Mouse (Mus musculus) thymus, postnatal 10 days (tissue): ENCODE measurements around the gene Scnn1b.
A peak's percentile ranks its signal among the peaks of the same experiment; 100 is the strongest.

Experiments used
- DNase-seq, 2 experiments: peaks; one replicate each; pipeline ENCODE4 v3.0.0; 2021; ENCODE audit warnings: low spot score in 2 of 2

The Scnn1b gene

DNA sequence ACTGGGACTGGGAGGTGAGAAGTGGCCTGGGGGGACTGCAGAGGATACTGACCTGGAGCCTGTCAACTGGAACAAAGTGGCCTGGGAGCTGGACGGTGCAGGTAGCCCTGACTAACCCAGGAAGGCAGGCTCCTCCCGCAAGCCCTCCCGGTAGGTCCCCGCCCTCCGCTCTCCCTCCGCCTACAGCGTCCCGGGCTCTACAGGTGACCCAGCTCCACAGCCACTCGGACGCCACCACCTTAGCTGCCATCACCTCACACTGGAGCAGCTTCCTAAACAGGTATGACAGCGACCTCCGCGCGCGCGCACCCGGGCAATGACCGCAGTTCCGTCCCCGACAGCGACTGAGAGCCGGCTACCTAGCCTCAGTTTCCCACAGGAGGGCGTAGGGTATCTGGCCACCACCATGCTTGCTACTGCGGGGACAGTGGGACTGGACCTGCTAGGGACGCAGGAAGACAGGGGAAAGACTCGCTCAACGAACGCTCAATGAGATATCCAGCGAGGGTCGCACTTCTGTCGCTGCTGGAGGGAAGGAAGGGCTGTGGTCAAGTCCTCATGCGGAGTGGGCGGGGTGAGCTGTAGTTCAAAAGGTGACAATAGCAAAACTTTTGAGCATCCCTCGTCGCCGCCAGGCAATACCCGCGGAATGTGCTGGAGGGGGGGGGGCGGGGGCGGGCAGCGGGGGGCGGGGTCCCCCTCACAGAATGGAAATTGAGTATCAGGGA lies at the start of gene Scnn1b:
Gene Scnn1b (plus strand): TSS at position 181 of the 728 bp plus-strand sequence.
- DNase-seq, result no peak

DNA sequence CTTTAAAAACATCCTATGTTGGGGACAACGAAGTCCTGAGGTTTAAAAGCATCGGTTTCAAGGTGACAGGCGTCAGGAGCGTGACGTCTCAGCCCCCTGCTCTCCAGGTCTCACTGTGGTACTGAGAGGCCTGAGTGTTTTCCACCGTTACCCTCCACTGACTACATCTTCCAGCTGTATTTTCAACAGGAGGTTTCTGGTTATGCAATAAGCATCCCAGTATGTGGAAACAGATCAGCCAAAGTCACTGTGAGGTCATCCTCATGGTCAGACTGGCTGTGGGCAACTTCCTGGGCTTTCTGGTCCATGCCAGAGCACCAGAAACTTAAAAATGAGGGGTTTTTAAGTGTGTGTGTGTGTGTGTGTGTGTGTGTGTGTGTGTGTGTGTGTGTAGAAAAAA lies 43.2 kb upstream of the Scnn1b start:
- DNase-seq, result no peak

DNA sequence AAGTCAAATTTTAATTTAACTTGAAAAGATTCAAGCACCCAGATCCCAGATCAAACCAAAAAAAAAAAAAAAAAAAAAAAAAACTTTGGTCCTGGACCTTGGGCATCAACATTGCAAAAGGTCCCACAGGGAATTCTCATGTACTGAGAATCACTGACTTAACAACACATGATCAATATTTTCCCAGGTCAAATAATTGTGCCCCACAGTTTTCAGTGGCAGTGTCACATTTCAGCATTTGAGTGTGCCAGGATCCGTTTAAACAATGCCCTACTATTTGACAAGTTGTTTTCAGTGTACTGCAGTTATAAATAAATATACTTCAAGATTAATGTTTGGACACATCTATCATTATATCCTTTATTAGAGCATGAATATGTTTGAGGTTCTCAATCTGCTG lies 36.4 kb upstream of the Scnn1b start:
- DNase-seq, result no peak

DNA sequence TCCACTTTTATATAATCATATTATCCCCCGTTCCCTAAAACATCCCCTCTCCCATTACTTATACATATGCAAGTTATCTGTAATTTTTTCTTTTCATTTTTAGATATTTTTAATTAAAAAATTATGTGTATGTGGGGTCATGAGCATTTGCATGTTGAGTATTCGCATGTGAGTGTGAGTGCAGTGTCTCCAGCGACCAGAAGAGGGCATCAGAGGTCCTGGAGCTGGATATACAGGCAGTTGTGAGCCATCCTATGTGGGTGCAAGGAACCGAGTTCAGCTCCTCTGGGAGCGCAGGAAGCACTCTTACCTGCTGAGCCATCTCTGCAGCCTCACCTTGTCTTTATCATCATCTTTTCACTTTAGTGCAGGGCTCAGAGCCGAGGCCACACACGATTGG lies 29.4 kb upstream of the Scnn1b start:
- no peak for DNase-seq

DNA sequence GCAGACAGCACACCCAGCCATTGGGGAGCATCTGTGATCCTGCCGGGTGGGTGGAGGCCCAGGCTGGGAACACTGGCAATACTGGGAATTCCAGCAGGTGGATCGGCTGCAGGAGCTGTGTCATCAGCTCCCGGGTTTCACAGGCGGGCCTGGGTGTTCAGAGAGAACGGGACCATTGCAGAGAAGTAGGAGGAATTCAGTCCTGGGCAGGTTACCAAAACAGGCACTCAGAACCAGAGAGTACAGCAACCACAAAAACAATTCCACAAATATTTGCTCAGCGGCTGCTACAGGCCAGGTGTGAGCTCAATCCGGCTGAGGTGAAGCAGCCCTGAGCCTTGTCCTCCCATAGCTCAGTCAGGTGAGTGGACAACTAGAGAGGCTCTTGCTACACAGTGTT lies 28.0 kb upstream of the Scnn1b start:
- no peak for DNase-seq

DNA sequence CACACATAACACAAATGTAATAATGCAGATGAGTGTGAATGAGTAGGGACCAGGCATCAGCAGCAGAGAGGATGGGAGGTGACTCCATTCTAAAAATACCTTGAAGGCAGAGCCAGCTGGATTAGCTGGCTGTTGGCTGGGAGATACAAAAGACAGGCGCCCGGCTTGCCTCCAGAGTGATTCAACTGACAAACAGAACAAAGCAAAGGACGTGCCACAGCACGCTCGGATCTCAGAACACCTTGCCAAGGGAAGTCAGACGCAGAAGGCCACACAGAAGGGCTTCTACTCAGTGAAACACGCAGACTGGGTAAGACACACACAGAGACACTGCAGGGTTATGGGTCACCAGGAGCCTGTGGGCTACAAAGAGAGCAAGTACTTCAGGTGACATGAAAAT lies 24.0 kb upstream of the Scnn1b start:
- no peak for DNase-seq

DNA sequence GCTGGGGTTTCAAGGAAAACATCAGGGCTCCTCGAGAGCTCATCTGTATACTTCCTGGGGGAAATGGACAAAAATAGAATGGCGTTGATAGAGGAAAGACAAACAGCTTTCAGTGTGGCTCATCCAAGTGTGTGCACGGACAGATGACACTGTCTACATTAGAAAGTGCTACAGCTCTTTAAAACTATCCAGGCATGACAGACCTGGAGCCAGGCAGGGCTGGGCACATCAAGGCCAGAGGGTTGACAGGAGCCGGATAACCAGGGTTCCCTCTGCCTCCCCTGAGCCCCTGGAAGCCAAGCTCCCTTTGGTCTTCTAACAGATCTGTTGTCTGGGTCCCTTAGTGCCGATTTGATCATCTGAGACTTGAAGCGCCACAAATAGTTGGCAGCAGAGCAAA lies 22.6 kb upstream of the Scnn1b start:
- DNase-seq, result no peak

DNA sequence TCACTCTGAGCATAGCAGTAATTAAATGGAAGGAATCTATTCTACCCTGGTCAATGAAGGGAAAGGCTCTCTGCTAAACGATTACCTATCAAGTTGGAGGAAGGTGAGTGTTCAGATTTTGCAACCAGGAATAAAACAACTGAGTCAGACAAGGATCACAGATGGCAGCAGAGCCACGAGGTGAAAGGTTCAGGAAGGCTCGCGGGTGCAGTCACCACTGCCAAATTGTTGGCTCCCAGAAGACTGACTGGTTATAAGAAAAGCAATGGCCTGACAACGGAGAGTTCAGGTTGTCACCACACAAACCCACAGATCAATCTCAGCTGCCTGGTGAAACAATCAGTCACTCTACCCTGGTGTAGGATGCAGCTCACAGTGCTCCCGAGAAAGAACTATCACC lies 18.9 kb upstream of the Scnn1b start:
- no peak for DNase-seq

DNA sequence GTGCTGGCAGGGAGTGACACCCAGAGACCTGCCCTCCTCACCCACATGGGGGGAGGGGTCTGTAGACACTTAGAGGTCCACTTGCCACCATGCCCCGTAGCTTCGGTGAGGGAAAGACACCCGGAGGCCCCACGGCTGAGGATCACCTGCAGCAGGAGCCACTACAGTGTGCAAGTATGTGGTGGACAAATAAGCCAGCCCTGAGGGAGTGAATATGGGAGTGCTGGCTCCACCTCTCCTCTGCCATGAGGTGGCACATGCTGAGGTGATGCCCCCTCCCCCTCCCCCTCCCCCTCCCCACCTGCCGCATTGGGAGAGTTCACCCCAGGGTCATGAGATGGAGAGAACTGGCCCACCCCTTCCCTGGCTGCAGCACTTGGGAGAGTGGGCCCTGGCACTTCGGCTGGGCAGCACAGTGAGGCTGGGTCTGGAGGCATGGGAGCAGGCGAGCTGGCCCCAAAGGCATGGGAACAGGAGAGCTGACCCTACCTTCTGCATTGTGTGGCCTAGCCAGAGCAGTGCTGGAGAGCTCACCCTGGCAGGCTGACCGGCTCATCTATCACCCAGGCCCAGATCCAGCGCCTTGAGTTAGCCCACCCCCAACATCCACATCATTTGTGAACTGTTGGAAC lies 16.2 kb upstream of the Scnn1b start:
- no peak for DNase-seq

DNA sequence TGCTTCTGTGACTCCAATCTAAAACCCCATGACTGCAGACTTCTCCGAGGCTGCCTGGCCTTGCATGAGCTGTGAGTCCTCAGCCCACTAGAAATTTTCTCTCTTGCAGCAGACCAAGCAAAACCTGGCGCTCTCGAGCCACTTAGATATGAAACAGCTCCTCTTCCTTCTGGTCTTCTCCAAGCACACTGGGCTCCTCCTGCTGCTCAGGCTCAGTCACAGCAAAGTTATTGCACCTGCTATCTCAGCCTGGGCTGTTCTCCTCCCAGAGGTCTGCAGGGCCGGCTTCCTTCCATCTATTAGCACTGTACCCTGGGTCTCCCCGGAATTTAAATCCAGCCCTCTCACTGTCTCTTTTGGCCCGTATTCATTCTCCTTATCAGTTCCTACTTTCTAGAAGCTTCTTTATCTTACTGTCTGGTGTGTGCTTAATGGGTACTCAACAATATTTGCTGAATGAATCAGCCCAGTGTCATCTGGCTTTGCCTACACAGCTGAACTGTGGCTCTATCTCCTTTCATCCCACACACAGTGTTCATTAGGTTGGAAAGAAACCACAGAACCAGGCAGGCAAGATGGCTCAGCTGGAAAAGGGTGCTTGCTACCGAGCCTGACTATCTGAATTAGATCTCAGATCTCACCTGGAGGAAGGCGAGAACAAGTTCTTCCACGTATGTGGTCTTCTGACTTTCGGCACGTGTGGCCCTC lies 7.5 kb upstream of the Scnn1b start:
- no peak for DNase-seq

DNA sequence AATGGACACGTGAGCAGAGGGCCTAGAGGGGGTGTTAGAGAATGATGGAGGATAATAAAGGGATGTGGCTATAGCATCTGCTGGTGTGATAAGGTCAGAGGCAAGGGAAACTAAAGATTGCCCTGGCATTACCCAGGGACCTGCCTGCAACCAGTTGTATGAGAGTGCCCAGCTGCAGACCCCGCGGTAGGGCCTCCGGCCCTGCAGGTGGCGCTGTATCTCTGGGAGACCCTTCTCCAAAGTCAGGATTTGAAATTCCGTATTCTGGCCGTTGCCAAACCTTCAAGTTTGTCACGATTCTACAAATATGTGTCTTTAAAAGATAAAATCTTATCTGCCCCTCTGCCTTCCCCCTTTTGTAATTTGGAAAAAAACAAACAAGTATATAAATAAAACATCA lies 5.9 kb upstream of the Scnn1b start:
- DNase-seq, result no peak

DNA sequence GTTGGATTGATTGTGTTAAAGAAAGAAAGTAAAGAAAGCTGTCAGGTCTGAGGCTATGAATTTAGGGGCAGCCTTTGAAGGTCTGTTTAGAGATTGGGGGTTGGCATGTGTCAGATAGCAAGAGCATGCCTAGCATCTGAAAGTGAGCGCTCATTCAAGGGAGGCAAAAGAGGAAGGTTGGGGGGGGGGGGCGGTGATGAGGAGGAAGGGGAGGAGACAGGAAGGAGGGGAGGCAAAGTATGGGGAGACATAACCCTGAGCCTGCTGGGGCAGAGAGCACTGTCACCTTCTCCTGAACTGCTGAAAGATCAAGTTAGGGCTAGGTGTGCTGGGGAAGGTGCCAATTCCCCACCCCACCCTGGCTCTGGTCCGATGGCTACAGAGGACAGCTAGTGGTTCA lies 6.8 kb downstream of the Scnn1b start:
- DNase-seq, result no peak

DNA sequence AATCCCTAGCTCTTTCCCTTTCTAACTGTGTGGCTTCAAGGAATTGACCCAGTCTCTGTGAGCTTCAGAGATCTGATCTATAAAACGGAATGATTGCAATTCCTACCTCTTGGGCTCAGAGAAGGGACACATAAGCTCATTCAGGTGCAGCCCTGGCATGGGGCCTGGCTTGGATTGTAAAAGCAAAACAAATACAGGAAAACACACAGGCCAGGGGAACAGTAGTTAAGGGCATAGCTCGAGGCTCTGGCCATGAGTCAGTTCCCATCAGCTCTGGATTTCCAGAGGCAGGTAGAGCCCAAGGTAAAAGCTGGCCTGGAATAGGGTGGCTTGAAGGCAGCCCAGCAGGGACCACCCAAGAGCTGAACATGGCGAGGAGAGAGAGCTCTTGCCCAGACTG lies 9.2 kb downstream of the Scnn1b start:
- DNase-seq, result no peak

DNA sequence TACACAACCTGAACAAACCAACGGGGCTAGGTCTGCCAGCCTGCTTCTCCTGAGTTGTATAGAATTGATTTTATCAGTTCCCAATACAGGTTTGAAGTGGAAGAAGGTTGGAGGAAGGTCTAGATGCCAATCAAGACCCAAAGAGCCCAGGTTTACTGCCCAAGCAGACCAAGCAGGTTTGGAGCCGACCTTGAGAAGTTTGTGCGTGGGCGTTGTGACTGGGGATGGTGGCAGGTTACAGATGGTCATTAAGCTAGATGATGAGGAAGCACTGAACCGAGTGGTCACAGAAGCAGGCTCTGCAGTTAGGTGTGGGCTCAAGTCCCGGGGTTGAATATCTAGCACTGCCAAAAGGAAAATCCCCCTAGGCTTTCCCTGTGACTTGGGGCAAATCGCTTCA lies 9.9 kb downstream of the Scnn1b start:
- DNase-seq, result no peak

DNA sequence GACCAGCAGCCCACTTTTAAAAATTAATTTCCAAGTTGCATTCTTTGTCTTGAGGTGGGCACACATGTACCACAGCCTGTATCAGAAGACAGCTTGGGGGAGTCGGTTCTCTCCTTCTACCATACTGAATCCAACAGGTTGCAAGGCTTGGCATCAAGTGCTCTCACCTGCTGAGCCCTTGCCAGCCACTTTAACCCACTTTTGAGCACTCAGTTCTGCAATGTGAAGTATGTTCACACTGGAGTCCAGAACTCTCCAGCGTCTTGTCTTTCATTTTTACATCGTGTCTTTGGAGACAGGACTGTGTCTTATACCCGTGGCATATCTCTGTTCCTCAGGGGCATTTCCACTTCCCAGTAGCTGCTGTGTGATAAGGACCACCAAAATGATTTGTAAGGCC lies 15.4 kb downstream of the Scnn1b start:
- DNase-seq, result no peak

DNA sequence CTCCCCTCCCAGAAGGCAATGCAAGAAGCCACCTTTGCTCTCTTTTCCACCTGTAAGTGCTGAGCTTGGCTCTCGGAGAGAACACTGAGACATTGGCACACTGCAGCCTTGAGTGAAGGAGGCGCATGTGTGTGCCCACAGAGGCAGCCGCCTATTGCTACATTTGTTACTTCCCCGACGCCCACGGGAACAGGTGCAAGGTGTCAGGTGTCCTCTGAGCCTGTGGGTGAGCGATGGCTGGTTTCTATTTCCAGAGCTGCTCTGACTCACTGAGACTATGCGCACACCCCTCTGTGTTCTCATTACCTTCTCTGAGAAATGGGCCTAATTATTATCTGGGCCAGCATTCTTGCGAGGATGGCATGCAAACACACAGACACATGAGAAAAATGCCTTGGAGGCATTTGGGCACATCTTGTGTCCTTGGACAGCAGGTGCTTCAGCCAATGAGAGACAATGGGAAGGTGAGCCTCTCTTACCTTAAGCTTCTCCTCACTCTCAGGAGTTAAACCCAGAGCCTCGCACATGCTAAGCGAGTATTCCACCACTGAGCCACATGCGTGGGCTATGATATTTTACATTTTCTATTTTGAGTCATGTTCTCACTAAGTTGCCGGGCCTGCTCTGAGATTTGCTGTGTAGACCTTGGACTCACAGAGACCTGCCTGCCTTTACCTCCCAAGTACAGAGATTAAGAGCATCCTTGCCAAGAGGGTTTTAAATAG lies 26.0 kb downstream of the Scnn1b start:
- no peak for DNase-seq

DNA sequence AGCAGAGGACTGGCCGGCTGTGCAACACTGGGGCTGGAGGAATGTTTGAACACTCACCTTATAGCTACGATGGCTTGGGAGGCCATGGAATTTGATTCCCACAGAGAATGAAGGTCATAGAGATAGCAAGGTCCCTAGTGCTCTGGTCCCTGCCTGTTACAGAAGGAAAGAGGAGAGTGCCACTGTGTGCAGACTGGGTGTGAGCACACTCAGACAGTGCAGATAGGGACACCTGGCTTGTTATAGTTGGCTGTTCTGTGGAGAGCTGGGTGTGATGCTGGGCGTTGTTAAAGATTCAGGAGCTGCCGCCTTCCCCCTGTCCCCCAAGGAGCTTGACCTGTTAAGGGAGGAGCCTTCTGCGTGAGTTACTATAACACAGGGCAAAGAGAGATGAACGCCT lies 31.9 kb downstream of the Scnn1b start:
- DNase-seq, result no peak

DNA sequence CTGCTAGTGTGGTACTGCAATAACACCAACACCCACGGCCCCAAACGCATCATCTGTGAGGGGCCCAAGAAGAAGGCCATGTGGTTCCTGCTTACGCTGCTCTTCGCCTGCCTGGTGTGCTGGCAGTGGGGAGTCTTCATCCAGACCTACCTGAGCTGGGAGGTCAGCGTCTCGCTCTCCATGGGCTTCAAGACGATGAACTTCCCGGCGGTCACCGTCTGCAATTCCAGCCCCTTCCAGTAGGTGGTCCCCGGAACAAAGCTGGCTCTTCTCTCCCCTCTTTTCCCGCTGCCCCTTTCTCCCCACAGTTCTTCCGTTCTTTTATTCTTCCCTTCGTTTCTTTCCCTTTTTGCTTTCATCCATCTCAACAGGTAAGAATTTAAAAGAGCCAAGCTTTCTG lies 34.5 kb downstream of the Scnn1b start:
- DNase-seq, result peak in 1 of 2 experiments; percentile 45

DNA sequence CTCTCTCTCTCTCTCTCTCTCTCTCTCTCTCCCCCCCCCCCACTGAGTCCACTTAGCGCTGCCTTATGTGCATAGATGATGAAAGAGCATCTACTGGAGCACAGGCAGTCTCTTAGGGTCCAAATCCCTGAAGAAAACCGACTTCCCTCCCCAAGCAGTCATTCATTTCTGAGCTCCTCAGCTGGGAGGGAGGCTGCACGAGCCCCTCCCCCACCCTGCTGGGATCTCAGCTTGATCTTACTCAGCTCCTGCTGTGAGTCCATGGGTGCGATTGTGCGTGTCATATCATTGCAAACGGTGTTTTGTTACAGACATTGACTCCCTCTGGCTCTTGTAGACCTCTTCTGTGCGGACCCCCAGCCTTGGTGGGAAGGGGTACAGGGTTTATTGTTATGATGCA lies 35.1 kb downstream of the Scnn1b start:
- no peak for DNase-seq

DNA sequence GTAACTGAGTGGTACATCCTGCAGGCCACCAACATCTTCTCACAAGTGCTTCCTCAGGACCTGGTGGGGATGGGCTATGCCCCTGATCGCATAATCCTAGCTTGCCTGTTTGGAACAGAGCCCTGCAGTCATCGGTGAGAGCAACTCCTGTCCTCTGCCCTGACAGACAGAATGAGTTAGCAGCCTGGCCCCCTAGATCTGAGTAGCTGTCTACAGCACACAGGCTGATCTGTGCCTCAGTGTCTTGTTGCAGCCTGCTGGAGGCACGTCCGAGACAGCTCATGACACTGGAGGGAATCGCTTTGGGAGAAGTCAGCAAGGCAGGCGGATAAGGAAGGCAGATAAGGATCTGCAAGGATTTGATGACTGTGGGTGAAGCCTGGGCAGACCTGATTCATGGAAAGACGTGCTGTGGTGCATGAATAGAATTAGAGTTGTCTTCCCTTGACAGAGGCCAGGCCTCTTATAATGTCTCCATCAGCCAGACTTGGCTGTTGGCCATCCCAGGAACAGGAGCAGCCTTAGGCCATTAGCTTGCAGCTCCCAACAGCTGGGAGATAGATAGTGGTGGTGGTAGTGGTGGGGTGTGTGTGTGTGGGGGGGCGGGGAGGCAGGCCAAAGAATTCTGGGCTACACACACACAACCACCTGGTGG lies 38.0 kb downstream of the Scnn1b start:
- no peak for DNase-seq

DNA sequence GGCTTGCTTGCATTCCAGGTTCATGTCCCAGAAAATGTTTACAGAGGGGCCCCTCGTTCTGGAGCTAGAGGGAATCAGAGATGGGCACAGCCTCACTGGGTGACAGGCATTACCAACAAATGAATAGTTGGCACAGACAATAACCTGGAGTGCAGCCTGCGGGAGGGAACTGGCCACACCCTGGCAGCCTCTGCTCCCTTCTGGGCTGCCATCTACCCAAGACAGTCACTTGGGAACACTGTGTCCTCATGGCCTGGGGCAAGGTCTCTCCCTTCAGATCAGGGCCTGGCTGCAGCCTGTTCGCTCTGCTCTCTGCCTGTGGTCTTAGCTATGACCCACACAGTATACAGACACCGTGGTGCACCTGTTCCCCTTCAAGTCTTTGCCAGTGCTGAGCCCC lies 42.0 kb downstream of the Scnn1b start:
- DNase-seq, result no peak

DNA sequence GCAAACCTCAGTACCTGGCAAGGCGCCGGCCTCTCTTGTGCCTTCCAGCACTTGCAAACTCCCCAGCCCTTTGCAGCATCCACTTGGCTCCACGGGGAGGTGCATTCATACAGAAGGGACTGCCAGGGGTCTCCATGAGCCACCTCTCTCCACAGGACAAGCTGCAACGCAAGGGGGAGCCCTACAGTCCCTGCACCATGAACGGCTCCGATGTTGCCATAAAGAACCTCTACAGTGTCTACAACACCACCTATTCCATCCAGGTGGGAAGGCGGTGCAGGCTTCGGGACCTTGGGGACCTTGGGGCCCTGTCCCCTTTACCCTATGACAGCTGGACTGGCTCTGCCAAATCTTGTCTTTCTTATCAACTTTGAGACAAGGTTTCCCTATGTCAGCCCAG lies 47.4 kb downstream of the Scnn1b start:
- peak in 1 of 2 experiments; percentile 11 for DNase-seq
